Mouse (Mus musculus): ENCODE results near the gene Scgb3a1.

The Scgb3a1 gene

DNA sequence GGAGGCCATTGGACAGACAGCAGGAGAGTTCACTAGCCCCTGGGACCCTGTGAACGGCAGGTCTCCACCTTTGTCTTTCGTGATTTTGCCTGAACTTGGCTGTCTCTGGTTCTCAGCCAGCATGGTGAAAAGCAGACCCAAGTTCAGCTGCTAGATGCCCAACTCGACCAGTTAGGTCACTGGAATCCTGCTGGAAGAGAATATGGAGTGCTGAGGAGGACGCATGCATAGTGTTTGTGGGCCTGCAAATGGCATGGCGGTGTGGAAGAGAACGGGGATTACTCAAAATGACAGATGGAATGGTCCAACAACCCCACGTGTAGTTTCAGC is 4.0 kb upstream of the Scgb3a1 start:
- no peak for DNase-seq

DNA sequence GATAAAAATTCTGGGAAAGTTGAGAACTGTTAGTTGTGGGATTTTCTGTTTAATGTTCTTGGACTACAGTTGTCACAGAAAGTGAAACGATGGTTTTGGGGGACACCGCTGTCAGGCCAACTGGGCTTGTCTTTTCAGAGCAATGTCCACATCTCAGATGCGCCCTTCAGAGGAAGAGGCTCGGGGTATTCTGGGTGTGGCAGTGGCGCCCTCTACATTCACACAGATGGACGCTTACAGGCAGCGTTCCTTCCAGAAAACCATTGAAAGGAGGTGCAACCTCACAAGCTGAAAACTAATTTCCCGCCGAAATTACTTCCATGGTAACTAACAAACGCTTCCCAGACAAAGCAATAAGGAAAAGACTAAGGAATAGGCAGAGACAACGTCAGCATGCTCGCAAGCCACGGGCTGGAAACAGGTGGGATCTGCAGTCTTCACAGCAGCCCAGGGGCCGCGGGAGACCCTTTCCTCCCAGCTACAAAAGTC is 1.1 kb upstream of the Scgb3a1 start:
- no peak for DNase-seq

- DNase-seq: no peak
Observed at GRCm38 (mm10) chr11:49664262-49665140, 1.1 kb downstream of the Scgb3a1 start.

DNA sequence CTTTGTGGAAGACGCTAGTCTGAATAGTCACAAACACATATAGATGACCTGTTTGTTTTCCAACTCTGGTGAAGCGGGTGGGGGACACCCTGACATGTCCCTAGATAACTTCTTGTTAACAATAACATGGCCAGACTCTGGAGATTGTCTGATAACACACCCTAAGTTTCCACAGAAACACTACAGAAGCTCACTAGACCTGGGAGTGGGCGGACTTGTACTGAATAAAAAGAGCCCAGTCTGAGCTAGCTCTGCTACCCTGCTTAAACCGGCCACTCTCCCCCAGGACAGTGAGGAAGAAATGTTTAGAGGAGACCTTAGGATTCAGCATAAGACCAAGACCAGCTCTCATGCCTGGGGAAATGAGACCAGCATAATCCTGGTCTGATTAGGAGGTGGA is 2.1 kb downstream of the Scgb3a1 start:
- DNase-seq: no peak

GRCm38 (mm10) chr11:49673433-49673832 is 10.0 kb downstream of the Scgb3a1 start:
- no peak for DNase-seq

- DNase-seq: no peak
Observed at GRCm38 (mm10) chr11:49684237-49684973, 21.0 kb downstream of the Scgb3a1 start.

DNA sequence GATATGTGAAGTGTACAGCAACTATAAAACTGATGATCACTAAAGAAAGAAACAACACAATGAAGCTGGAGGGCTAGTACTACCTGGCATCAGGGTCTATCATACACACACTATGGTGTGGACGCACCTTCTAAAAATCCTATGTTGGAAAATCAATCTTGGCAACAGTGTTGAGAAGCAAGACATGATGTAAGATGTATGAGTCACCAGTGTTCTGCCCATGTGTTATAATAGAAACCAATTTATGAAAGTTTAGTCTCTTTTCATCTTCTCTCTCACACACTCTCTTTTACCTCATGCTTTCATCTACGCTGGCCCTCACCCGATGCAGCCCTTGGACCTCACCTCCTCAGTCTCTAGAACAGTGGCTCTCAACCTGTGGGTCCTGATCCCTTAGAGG is 31.6 kb downstream of the Scgb3a1 start:
- DNase-seq: no peak

- DNase-seq: no peak
Observed at GRCm38 (mm10) chr11:49695695-49696094, 32.3 kb downstream of the Scgb3a1 start.

GRCm38 (mm10) chr11:49696472-49696871 is 33.1 kb downstream of the Scgb3a1 start:
- DNase-seq: no peak

GRCm38 (mm10) chr11:49697779-49698178 is 34.4 kb downstream of the Scgb3a1 start:
- no peak for DNase-seq

- DNase-seq: no peak
Observed at GRCm38 (mm10) chr11:49699079-49699478, 35.7 kb downstream of the Scgb3a1 start.

DNA sequence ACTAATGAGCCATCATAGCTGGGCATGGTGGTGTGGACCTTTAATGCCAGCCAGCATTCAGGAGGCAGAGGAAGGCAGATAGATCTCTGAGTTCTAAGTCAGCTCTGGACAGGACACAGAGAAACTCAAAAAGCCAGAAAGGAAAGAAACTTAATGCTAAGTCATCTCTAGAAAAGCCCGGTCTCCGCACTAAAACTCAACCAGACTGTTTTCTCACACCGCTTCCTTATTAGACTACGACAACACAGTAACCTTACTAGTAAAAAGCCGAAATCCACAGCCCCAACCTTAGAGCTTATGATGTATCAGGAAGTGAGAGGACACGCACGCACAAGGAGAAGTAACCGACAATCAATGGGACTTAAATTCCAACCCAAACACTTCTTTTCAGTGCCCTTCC is 38.6 kb downstream of the Scgb3a1 start:
- DNase-seq: no peak

DNA sequence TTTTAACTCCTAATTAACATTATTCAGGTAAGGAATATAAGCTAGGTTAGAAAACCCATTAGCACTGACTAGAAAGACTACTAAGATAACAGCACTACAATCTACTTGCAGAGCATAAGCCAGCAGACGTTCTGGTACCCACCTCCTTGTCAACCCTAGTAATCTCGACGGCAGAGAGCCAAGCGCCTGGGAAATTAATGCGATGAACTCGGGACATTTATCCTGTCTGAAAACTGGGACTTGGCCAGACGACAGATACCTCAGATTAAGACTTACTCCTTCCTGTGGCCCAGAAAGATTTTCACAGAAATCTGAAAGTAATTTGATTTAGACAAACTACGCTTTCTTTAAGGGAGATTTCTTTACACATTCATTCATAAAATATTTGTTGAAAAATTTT is 41.4 kb downstream of the Scgb3a1 start:
- DNase-seq: peak; percentile 23 to 35

- DNase-seq: no peak
Observed at GRCm38 (mm10) chr11:49707834-49708233, 44.4 kb downstream of the Scgb3a1 start.

- DNase-seq: no peak
Observed at GRCm38 (mm10) chr11:49710664-49711063, 47.3 kb downstream of the Scgb3a1 start.

DNA sequence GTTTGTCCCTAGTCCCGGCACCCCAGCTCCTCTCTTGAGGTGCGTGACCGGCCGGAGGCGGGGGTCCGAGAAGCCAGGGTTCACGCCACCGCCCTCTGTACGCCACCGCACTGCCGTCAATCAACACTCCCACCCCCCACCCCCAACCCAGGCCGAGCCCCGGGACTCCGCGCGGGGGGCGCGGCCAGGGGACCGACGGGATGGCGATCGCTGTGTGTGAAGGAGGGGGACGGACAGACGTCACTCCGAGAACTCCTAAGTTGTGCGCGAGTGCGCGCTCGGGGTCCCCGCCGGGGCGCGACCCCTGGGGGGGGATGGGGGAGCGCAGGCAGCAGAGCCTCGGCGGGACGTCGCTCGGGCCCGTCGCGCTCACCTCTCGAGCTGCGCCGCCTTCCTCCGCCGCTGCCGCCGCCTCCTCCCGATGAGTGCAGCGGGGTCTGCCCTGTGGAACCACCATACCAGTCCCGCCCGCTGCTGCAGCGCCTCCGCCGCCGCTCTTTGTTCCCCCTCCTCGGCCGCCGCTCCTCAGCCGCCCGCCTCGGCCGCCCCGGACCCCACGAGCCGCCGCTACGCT is 48.7 kb downstream of the Scgb3a1 start:
- DNase-seq: peak in 1 of 2 experiments; percentile 56

DNA sequence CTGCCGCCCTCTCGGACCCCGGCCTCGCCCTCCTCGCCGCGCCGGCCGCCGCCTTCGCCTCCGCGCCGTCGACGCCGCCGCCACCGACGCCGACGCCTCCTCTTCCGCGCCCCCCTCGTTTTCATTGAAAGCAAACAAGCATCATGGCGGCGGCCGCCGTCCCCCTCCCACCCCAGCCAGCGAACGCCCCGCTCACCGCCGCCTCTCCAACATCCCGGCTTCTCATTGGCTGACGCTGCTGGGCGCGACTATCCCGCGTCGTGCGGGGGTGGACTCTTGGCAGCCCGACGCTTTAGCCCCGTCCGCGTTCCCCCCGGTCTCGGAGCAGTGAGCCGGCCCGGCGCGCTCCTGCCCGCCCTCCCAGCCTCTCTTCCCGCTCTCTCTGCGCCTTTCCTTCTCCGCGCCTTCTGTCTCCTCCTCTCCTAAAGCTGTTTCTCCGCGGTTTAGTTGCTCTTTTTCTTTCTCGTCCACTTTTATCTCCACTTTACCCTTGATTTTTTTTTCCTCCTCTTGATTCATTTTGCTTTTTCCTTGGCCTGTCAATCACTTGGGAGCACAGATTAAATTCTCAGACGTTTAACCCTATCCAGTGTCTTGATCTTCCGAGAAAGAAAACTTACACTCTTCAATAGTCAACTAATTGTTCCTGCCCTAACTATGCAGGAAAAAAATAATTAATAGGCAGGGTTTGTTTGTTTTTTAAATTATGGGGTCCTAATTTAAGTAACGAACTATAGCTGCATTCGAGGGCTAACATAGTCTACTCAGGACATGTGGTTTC is 49.3 kb downstream of the Scgb3a1 start, which contains the start of gene Cnot6:
TSS of gene Cnot6 (minus strand) at position 169 of the 781 bp plus-strand sequence.
- DNase-seq: peak; percentile 98

- DNase-seq: peak; percentile 19 to 44
Observed at GRCm38 (mm10) chr11:49713336-49714334, 50.2 kb downstream of the Scgb3a1 start.
